Mouse (Mus musculus) heart, embryonic 11.5 days (tissue): ENCODE measurements around the gene Fut1. TPM values are rescaled to one million over a fixed set of nuclear protein-coding genes. Genes with fewer than 3 reads are reported as not detected.
A peak's percentile ranks its signal among the peaks of the same experiment; 100 is the strongest.

Experiments
- ATAC-seq: fragments of 200-750 bp; cut with Nextera tagmentation; replicated peaks from 2 replicates; pipeline ENCODE4 v1.8.0; 2017; ENCODE audit warnings: moderate library complexity; ENCODE audit not compliant: insufficient number of reproducible peaks, low FRiP score, low TSS enrichment
- H3K27ac ChIP-seq: fragments of 300-500 bp; sonication (generic); 2 replicates; pipeline ENCODE4 v1.5.1; 2014; ENCODE audit warnings: mild to moderate bottlenecking, low read depth, low read length
- H3K27me3 ChIP-seq: fragments of 300-500 bp; sonication (generic); 2 replicates; pipeline ENCODE4 v1.6.1; 2014; ENCODE audit warnings: mild to moderate bottlenecking, low read length, mixed read lengths; ENCODE audit not compliant: control insufficient read depth, insufficient read depth
- H3K36me3 ChIP-seq: fragments of 300-500 bp; sonication (generic); 2 replicates; pipeline ENCODE4 v1.6.1; 2014; ENCODE audit warnings: mild to moderate bottlenecking, low read length, moderate library complexity, mixed read lengths; ENCODE audit not compliant: control insufficient read depth, insufficient read depth
- H3K4me1 ChIP-seq: fragments of 300-500 bp; sonication (generic); 2 replicates; pipeline ENCODE4 v1.6.1; 2014; ENCODE audit warnings: low read length; ENCODE audit not compliant: control insufficient read depth, insufficient read depth
- H3K4me2 ChIP-seq: fragments of 300-500 bp; sonication (generic); 2 replicates; pipeline ENCODE4 v1.6.1; 2014; ENCODE audit warnings: mild to moderate bottlenecking, moderate library complexity
- H3K4me3 ChIP-seq: fragments of 300-500 bp; sonication (generic); 2 replicates; pipeline ENCODE4 v1.5.1; 2014; ENCODE audit warnings: low read depth, low read length
- H3K9ac ChIP-seq: fragments of 300-500 bp; sonication (generic); 2 replicates; pipeline ENCODE4 v1.6.1; 2014; ENCODE audit warnings: mild to moderate bottlenecking, low read depth, low read length, moderate library complexity
- H3K9me3 ChIP-seq: fragments of 300-500 bp; sonication (generic); replicated peaks from 2 replicates; pipeline ENCODE4 v1.6.1; 2016; ENCODE audit warnings: low read length; ENCODE audit not compliant: control insufficient read depth
- WGBS: fragments of 180-500 bp; shearing (Covaris S2); extraction: QIAGEN DNeasy Blood & Tissue Kit; methylation state at CpG from one replicate; pipeline ENCODE4 v1.1.7; 2014; ENCODE audit not compliant: insufficient replicate concordance; 5-methylcytosine and 5-hydroxymethylcytosine counted together
- polyA plus RNA-seq: library from polyadenylated mRNA; unstranded; fragments of >200 nt; fragmentation: Nextera tagmentation; extraction: Ambion mirVana; gene quantifications from 2 replicates; pipeline ENCODE4 v1.2.1, GENCODE M21; 2014

The Fut1 gene
- polyA plus RNA-seq, 1 experiment from 2014 or later = not detected

DNA sequence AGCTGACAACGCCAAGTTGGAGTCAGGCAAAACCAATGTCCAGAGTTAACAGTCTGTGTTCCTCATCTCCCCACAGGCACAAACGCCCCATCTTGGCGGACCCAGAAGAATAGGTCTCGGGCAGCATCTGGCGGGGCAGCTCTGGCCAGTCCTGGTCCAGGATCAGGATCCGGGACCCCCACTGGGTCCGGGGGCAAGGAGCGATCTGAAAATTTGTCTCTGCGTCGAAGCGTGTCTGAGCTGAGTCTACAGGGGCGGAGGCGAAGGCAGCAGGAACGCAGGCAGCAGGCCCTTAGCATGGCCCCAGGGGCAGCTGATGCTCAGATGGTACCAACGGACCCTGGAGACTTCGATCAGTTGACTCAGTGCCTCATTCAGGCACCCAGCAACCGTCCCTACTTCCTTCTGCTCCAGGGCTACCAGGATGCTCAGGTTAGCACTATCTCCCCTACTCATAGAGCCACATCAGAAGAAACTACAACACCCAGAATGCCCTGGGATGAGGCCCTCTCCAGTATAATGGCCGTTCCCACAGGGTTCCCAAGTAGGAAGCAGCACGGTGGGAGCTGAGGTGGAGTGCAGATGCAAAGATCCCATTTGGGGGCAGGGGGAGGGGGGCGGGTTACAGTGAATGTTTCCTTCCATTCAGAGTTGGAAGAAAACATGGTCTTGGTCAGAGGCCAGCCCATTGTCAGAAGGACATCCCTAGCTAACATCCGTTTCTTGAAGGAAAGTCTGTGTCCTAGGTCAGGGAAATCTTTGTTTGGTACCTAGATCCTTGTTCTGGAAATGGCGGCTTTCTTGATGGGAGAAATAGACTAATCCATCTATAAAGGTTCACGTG is 13.2 kb downstream of the Fut1 start:
- ATAC-seq = no peak
- H3K27me3 ChIP-seq = peaks cover 20% of the 10 kb centered on the region
- 54% methylated on average over 23 of the region's 23 CpGs for WGBS
- no peak overlapping the region for H3K9ac ChIP-seq
- H3K4me3 ChIP-seq = no peak overlapping the region
- H3K27ac ChIP-seq = no peak overlapping the region
- peaks cover 18% of the 10 kb centered on the region for H3K4me1 ChIP-seq
- no peaks in the 10 kb centered on the region for H3K9me3 ChIP-seq
- H3K36me3 ChIP-seq = no peaks in the 10 kb centered on the region
- H3K4me2 ChIP-seq = peak overlapping the region; percentile 1; the same call in 1 of the 2 replicates

DNA sequence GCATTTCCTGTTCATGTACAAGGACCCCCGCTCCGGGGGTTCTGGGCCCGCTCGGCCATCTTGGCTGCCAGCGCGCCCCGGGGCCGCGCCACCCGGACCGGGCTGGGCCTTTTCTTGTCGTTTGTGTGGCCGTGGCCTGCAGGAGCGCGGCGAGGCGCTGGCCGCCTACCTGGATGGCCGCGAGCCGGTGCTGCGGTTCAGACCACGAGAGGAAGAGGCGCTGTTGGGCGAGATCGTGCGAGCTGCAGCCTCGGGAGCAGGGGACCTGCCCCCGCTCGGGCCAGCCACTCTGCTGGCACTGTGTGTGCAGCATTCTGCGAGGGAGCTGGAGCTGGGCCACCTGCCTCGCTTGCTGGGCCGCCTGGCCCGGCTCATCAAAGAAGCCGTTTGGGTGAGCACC is 15.4 kb downstream of the Fut1 start:
- Histone ChIP-seq H3K9ac (peak overlapping the region; percentile 56; the same call in 1 of the 2 replicates), H3K9me3 (no peaks in the 10 kb centered on the region), H3K36me3 (0 out of 2 replicates have a peak, but pooled peaks cover 5% of the 10 kb centered on the region), H3K27me3 (peaks cover 11% of the 10 kb centered on the region), H3K4me3 (peak overlapping the region; percentile 28), H3K27ac (no peak overlapping the region), H3K4me1 (peaks cover 24% of the 10 kb centered on the region), H3K4me2 (peak overlapping the region; percentile 57)
- WGBS = 26% methylated on average over 29 of the region's 35 CpGs
- no peak for ATAC-seq

DNA sequence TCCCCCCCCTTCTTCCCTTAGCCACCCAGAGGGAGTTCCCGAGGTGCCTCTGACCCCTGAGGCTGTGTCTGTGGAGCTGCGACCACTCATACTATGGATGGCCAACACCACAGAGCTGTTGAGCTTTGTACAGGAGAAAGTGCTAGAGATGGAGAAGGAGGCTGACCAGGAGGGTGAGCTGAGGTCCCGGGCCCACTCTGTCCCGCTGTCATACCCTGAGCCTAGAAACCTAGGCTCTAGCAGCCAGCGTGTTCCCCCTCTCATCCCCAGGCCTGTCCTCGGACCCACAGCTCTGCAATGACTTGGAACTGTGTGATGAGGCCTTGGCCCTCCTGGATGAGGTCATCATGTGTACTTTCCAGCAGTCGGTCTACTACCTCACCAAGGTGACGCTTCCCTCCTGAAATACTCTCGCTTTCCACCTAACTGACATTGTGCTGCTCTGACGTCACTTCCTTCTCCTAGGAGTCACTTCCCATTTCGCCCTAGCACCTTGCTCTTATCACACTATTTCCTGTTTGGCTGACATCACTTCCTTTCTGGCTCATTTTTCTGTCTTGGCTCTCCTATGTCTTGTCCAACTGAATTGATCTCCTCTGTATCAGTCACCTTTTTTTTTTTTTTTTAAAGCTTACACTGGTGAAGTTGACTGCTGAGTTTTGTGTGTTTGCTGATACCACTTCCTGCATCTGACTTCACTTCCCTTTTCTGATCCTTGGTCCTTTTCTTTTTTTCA is 18.0 kb downstream of the Fut1 start:
- H3K36me3 ChIP-seq = 0 out of 2 replicates have a peak, but pooled peaks cover 5% of the 10 kb centered on the region
- H3K4me2 ChIP-seq = no peak overlapping the region
- 77% methylated on average over 11 of the region's 11 CpGs for WGBS
- ATAC-seq = peak; percentile 10; the same call in 1 of the 2 replicates
- 0 out of 2 replicates have a peak, but pooled peaks cover 1% of the 10 kb centered on the region for H3K27me3 ChIP-seq
- no peak overlapping the region for H3K4me3 ChIP-seq
- peak overlapping the region; percentile 57 for H3K27ac ChIP-seq
- H3K9ac ChIP-seq = no peak overlapping the region
- H3K9me3 ChIP-seq = no peaks in the 10 kb centered on the region
- H3K4me1 ChIP-seq = peaks cover 23% of the 10 kb centered on the region

DNA sequence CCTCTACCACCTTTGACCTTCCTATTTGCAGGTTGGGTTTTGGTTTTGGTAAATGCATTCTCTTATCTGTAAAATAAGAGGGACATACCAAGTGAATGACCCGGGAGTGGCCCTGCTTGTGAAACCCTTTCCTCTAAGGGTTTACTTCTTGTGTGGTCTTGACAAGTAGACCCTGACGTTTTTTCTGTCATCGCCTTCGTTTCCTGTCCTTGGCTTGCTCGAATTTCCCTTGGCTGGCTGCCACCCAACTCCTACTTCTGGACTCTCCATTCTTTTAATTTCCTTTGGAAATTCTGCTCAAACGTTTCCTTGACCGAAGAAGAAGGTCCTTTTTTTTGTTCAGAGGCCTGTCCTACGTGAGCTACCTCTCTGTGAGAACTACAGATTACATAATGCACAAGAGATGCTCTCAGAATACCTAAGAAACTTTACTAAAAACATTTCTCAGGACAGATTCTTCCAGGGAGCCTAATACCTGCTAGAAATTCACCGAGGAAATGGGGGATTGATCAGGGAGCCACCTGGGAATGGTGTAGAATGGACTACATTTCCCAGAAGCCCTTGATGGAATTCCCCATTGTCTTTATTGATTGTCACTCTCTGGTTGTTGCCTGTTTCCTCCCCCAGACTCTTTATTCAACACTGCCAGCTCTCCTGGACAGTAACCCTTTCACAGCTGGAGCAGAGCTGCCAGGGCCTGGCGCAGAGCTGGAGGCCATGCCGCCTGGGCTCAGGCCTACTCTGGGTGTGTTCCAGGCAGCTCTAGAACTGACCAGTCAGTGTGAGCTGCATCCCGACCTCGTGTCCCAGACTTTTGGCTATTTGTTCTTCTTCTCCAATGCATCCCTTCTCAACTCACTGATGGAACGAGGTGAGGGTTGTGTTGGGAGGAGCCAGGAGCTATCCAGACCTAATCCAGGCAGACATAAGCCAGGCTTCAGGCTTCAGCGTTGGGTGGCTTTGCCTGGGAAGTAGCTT is 18.9 kb downstream of the Fut1 start:
- H3K4me3 ChIP-seq = no peak overlapping the region
- H3K27ac ChIP-seq = peak overlapping the region; percentile 55
- H3K4me1 ChIP-seq = peaks cover 26% of the 10 kb centered on the region
- H3K27me3 ChIP-seq = no peaks in the 10 kb centered on the region
- H3K36me3 ChIP-seq = 0 out of 2 replicates have a peak, but pooled peaks cover 5% of the 10 kb centered on the region
- ATAC-seq = no peak; the same call in 1 of the 2 replicates
- no peaks in the 10 kb centered on the region for H3K9me3 ChIP-seq
- no peak overlapping the region for H3K9ac ChIP-seq
- no peak overlapping the region; the same call in 1 of the 2 replicates for H3K4me2 ChIP-seq
- 64% methylated on average over 15 of the region's 15 CpGs for WGBS

DNA sequence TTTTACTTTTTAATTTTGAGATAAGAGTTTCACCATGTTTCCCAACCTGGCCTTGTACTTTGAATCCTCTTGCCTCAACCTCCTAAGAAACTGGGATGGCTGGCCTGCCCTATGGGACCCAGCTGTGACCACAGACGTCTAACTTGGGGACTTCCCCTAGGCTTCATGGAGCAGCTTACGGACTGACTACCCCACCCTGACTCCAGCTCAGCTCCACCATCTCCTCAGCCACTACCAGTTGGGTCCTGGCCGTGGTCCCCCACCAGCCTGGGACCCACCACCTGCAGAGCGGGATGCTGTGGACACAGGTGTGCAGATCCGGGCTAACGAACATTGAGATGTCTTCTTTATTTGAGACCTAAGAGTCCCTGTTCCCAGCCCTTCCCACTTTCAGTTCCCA is 20.6 kb downstream of the Fut1 start:
- Histone ChIP-seq H3K27ac (no peak overlapping the region), H3K4me3 (no peak overlapping the region), H3K9me3 (no peaks in the 10 kb centered on the region), H3K27me3 (no peaks in the 10 kb centered on the region), H3K4me1 (peaks cover 37% of the 10 kb centered on the region), H3K36me3 (0 out of 2 replicates have a peak, but pooled peaks cover 5% of the 10 kb centered on the region), H3K9ac (no peak overlapping the region), H3K4me2 (no peak overlapping the region; the same call in 1 of the 2 replicates)
- WGBS = 93% methylated on average over 6 of the region's 6 CpGs
- no peak for ATAC-seq

DNA sequence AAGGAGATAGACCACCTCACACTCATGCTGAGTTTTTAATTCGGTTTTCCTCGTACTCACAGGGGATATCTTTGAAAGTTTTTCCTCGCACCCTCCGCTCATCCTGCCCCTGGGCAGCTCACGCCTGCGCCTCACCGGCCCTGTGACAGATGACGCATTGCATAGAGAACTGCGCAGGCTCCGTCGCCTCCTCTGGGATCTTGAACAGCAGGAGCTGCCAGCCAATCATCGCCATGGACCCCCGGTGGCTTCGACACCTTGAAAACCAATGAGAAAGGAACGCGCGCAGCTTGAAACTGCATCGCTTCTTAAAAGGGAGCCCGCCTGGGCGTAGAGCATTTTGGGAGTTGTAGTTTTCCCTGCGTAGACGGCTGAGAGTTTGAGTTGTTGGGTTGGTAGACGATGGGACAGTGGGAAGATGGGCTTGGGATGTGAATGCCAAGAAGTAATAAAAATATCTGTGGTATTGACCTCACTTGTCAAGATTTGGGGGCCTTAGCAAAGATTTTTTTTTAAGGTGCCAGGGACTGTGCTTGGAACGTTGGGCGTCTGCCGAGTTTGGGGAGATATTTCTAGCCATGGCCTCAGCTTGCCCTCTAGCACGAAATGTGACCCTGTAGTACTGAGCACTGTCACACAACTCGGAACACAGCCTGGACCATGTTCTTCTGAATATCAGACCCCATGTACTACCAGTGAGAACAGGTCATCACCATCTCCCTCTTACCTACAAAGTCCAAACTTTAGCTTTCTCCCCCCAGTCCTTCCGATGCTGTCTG is 21.7 kb downstream of the Fut1 start:
- Histone ChIP-seq H3K27me3 (no peaks in the 10 kb centered on the region), H3K4me2 (peak overlapping the region; percentile 44), H3K9ac (no peak overlapping the region), H3K4me1 (peaks cover 36% of the 10 kb centered on the region), H3K27ac (no peak overlapping the region), H3K36me3 (0 out of 2 replicates have a peak, but pooled peaks cover 5% of the 10 kb centered on the region), H3K4me3 (0 out of 2 replicates have a peak overlapping the region, but pooled peaks have one; percentile 22), H3K9me3 (no peaks in the 10 kb centered on the region)
- ATAC-seq = peak; percentile 56
- WGBS = 29% methylated on average over 29 of the region's 29 CpGs

DNA sequence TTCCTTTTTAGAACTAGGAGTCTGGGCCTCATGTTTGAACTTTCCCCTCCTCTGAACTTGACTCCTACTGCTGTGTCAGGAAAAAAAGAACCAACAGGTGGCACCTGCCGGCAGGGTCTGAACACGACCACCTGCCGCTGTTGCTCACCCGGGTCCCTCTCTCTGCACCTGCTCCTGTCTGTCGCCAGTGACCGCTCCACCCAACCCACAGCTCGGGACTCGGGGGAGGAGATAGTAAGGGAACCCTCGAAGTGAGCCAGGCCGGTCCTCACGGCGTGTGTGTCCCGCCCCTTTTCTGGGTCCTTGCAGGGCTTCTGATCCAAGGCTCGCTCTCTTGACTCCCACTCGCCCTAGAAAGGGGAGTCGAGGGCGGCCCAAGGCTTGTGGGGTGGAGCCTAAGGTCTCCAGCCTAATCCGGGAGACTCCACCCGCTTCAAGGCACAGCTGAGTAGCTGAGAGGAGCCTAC is 22.5 kb downstream of the Fut1 start, which contains the start of gene Mamstr:
TSS of gene Mamstr (plus strand) at position 417 of the 467 bp plus-strand sequence.
- H3K4me2 ChIP-seq = peak within 1 kb of the TSS; percentile 44
- H3K4me3 ChIP-seq = no peak within 1 kb of the TSS
- 0 out of 2 replicates have a peak, but pooled peaks cover 5% of the 10 kb centered on the region for H3K36me3 ChIP-seq
- H3K4me1 ChIP-seq = peaks cover 36% of the 10 kb centered on the region
- no peaks in the 10 kb centered on the region for H3K9me3 ChIP-seq
- no peaks in the 10 kb centered on the region for H3K27me3 ChIP-seq
- 26% methylated on average over 19 of the region's 19 CpGs for WGBS
- no peak within 1 kb of the TSS for H3K27ac ChIP-seq
- ATAC-seq = no peak
- 0 out of 2 replicates have a peak within 1 kb of the TSS, but pooled peaks have one; percentile 43 for H3K9ac ChIP-seq
